Mouse (Mus musculus) MEL (cell line): ENCODE measurements around the gene Rufy3. TPM values are rescaled to one million over a fixed set of nuclear protein-coding genes. Genes with fewer than 3 reads are reported as not detected.
A peak's percentile ranks its signal among the peaks of the same experiment; 100 is the strongest.

Experiments used
- DNase-seq: peaks from one replicate; pipeline ENCODE4 v3.0.0; 2011; ENCODE audit warnings: low read depth, low spot score
- H3K27ac ChIP-seq: 2 replicates; pipeline ENCODE4 v1.5.1; 2012; ENCODE audit warnings: low read depth, mild to moderate bottlenecking, control low read depth, low read length, moderate library complexity; ENCODE audit not compliant: control insufficient read depth
- H3K27me3 ChIP-seq, 2 experiments: fragments of 150-350 bp in 1 of 2; sonication (generic) in 1 of 2; 2 replicates each; pipeline ENCODE4 v1.6.1; 2012; ENCODE audit warnings: low read length in 2 of 2, mild to moderate bottlenecking in 2 of 2, improper control_type of control experiment in 1 of 2, moderate library complexity in 1 of 2; ENCODE audit not compliant: insufficient read depth in 2 of 2, control insufficient read depth in 1 of 2
- H3K36me3 ChIP-seq, 2 experiments: 2 replicates each; pipeline ENCODE4 v1.6.1; 2012 to 2014; ENCODE audit warnings: low read length in 2 of 2, improper control_type of control experiment in 1 of 2, inconsistent platforms in 1 of 2, mild to moderate bottlenecking in 1 of 2; ENCODE audit not compliant: insufficient read depth in 2 of 2, control insufficient read depth in 1 of 2
- H3K4me1 ChIP-seq, 2 experiments: fragments of 150-350 bp in 1 of 2; sonication (generic) in 1 of 2; 2 replicates each; pipeline ENCODE4 v1.6.1; 2012; ENCODE audit warnings: low read length in 2 of 2, improper control_type of control experiment in 1 of 2, mild to moderate bottlenecking in 1 of 2; ENCODE audit not compliant: insufficient read depth in 2 of 2, control insufficient read depth in 1 of 2
- H3K4me3 ChIP-seq, 2 experiments: fragments of 150-350 bp in 1 of 2; sonication (generic) in 1 of 2; 2 replicates each; pipeline ENCODE4 v1.5.1; 2012; ENCODE audit warnings: low read depth in 2 of 2, low read length in 2 of 2, mild to moderate bottlenecking in 2 of 2, moderate library complexity in 2 of 2, control low read depth in 1 of 2, improper control_type of control experiment in 1 of 2; ENCODE audit not compliant: control insufficient read depth in 1 of 2, insufficient read depth in 1 of 2
- H3K79me2 ChIP-seq: 2 replicates; pipeline ENCODE4 v1.6.1; 2012; ENCODE audit warnings: mild to moderate bottlenecking, low read length, moderate library complexity; ENCODE audit not compliant: control insufficient read depth, poor library complexity, insufficient read depth
- H3K9ac ChIP-seq: 2 replicates; pipeline ENCODE4 v1.6.1; 2012; ENCODE audit warnings: low read depth, mild to moderate bottlenecking, control low read depth, low read length, moderate library complexity; ENCODE audit not compliant: control insufficient read depth, poor library complexity, severe bottlenecking
- H3K9me3 ChIP-seq: fragments of 150-350 bp; sonication (generic); replicated peaks from 2 replicates; pipeline ENCODE4 v1.6.1; 2012; ENCODE audit warnings: mild to moderate bottlenecking, low read length, improper control_type of control experiment, moderate library complexity; ENCODE audit not compliant: insufficient read depth
- BHLHE40 ChIP-seq: IDR thresholded peaks from 2 replicates; pipeline ENCODE4 v1.6.1; 2012; ENCODE audit warnings: low read depth, mild to moderate bottlenecking, inconsistent platforms, low read length, improper control_type of control experiment, borderline replicate concordance
- CHD2 ChIP-seq: IDR thresholded peaks from 2 replicates; pipeline ENCODE4 v1.6.1; 2011; ENCODE audit warnings: low read length, improper control_type of control experiment
- ELF1 ChIP-seq: IDR thresholded peaks from 2 replicates; pipeline ENCODE4 v1.6.1; 2014; ENCODE audit warnings: low read depth, mild to moderate bottlenecking, inconsistent platforms, low read length, improper control_type of control experiment, moderate library complexity
- EP300 ChIP-seq, 2 experiments: IDR thresholded peaks; 2 replicates each; pipeline ENCODE4 v1.6.1; 2011; ENCODE audit warnings: improper control_type of control experiment in 2 of 2, low read length in 2 of 2, low read depth in 1 of 2, mild to moderate bottlenecking in 1 of 2
- ETS1 ChIP-seq: IDR thresholded peaks from 2 replicates; pipeline ENCODE4 v1.6.1; 2012; ENCODE audit warnings: low read depth, mild to moderate bottlenecking, inconsistent platforms, low read length, improper control_type of control experiment, moderate library complexity
- GABPA ChIP-seq: IDR thresholded peaks from 2 replicates; pipeline ENCODE4 v1.6.1; 2012; ENCODE audit warnings: low read depth, mild to moderate bottlenecking, inconsistent platforms, low read length, improper control_type of control experiment, moderate library complexity
- GATA1 ChIP-seq: IDR thresholded peaks from 2 replicates; pipeline ENCODE4 v1.6.1; 2011; ENCODE audit warnings: low read depth, low read length, improper control_type of control experiment
- JUND ChIP-seq: IDR thresholded peaks from 2 replicates; pipeline ENCODE4 v1.6.1; 2011; ENCODE audit warnings: low read depth, mild to moderate bottlenecking, improper control_type of control experiment, low read length
- MAFK ChIP-seq: IDR thresholded peaks from 2 replicates; pipeline ENCODE4 v1.6.1; 2011; ENCODE audit warnings: low read depth, mild to moderate bottlenecking, low read length, improper control_type of control experiment, borderline replicate concordance
- MAX ChIP-seq: IDR thresholded peaks from 2 replicates; pipeline ENCODE4 v1.6.1; 2011; ENCODE audit warnings: low read length, improper control_type of control experiment
- MXI1 ChIP-seq: IDR thresholded peaks from 2 replicates; pipeline ENCODE4 v1.6.1; 2011; ENCODE audit warnings: mild to moderate bottlenecking, low read depth, low read length, improper control_type of control experiment
- MYB ChIP-seq: IDR thresholded peaks from 2 replicates; pipeline ENCODE4 v1.6.1; 2011; ENCODE audit warnings: mild to moderate bottlenecking, low read depth, low read length, improper control_type of control experiment
- MYC ChIP-seq: IDR thresholded peaks from 2 replicates; pipeline ENCODE4 v1.6.1; 2011; ENCODE audit warnings: low read depth, mild to moderate bottlenecking, low read length, improper control_type of control experiment, moderate library complexity
- NRF1 ChIP-seq: IDR thresholded peaks from 2 replicates; pipeline ENCODE4 v1.6.1; 2014; ENCODE audit warnings: low read depth, mild to moderate bottlenecking, inconsistent platforms, low read length, improper control_type of control experiment, moderate library complexity; ENCODE audit not compliant: poor library complexity, insufficient read depth, severe bottlenecking
- POLR2A ChIP-seq, 2 experiments: IDR thresholded peaks; 2 replicates each; pipeline ENCODE4 v1.6.1; 2011 to 2012; ENCODE audit warnings: low read length in 2 of 2, mild to moderate bottlenecking in 2 of 2, control low read depth in 1 of 2, improper control_type of control experiment in 1 of 2, low read depth in 1 of 2, moderate library complexity in 1 of 2; ENCODE audit not compliant: control insufficient read depth in 1 of 2, insufficient read depth in 1 of 2, poor library complexity in 1 of 2
- POLR2AphosphoS2 ChIP-seq: IDR thresholded peaks from 2 replicates; pipeline ENCODE4 v1.6.1; 2011; ENCODE audit warnings: low read length, improper control_type of control experiment
- RAD21 ChIP-seq: IDR thresholded peaks from 2 replicates; pipeline ENCODE4 v1.6.1; 2011; ENCODE audit warnings: mild to moderate bottlenecking, low read depth, low read length, improper control_type of control experiment
- RCOR1 ChIP-seq: IDR thresholded peaks from 2 replicates; pipeline ENCODE4 v1.6.1; 2012; ENCODE audit warnings: low read depth, mild to moderate bottlenecking, inconsistent platforms, low read length, improper control_type of control experiment
- SIN3A ChIP-seq: IDR thresholded peaks from 2 replicates; pipeline ENCODE4 v1.6.1; 2012; ENCODE audit warnings: low read length, improper control_type of control experiment, inconsistent platforms
- SMC3 ChIP-seq: IDR thresholded peaks from 2 replicates; pipeline ENCODE4 v1.6.1; 2011; ENCODE audit warnings: low read depth, low read length, improper control_type of control experiment
- TAL1 ChIP-seq: IDR thresholded peaks from 2 replicates; pipeline ENCODE4 v1.6.1; 2012; ENCODE audit warnings: mild to moderate bottlenecking, inconsistent platforms, low read length, moderate library complexity, mixed read lengths
- TBP ChIP-seq: IDR thresholded peaks from 2 replicates; pipeline ENCODE4 v1.8.0; 2011; ENCODE audit warnings: low read depth, low read length, improper control_type of control experiment
- TCF12 ChIP-seq: IDR thresholded peaks from 2 replicates; pipeline ENCODE4 v1.6.1; 2014; ENCODE audit warnings: low read depth, mild to moderate bottlenecking, inconsistent platforms, low read length, improper control_type of control experiment, moderate library complexity
- UBTF ChIP-seq: IDR thresholded peaks from 2 replicates; pipeline ENCODE4 v1.6.1; 2012; ENCODE audit warnings: low read depth, mild to moderate bottlenecking, inconsistent platforms, low read length, improper control_type of control experiment, moderate library complexity, borderline replicate concordance; ENCODE audit not compliant: insufficient read depth
- USF1 ChIP-seq: IDR thresholded peaks from 2 replicates; pipeline ENCODE4 v1.6.1; 2014; ENCODE audit warnings: low read depth, mild to moderate bottlenecking, inconsistent platforms, low read length, improper control_type of control experiment, moderate library complexity
- ZNF384 ChIP-seq: IDR thresholded peaks from 2 replicates; pipeline ENCODE4 v1.6.1; 2012; ENCODE audit warnings: low read depth, mild to moderate bottlenecking, inconsistent platforms, low read length, improper control_type of control experiment
- polyA plus RNA-seq, 2 experiments: library from polyadenylated mRNA; stranded (reverse) in 1 of 2; unstranded in 1 of 2; fragments of >175 nt in 1 of 2; fragments of >200 nt in 1 of 2; gene quantifications; 2 replicates each; pipeline versions ENCODE4 v1.2.1 to v1.2.4; 2012; ENCODE audit warnings: low replicate concordance in 2 of 2, low read depth in 1 of 2; ENCODE audit not compliant: insufficient read length in 2 of 2, insufficient read depth in 1 of 2, missing spikeins in 1 of 2
- total RNA-seq: library from RNA; depleted of rRNA; stranded (reverse); fragments of 300-350 nt; gene quantifications from 2 replicates; pipeline ENCODE4 v1.2.3, GENCODE M21; 2012

Rufy3 gene
- total and polyA plus RNA-seq, 3 experiments = 3.2 to 5.7 TPM; not detected in 1

GRCm38 (mm10) chr5:88649250-88650173 lies 84.7 kb downstream of the Rufy3 start:
- Histone ChIP-seq H3K27me3 (no peaks in the 10 kb centered on the region), H3K27ac (peak overlapping the region; percentile 3; the same call in 1 of the 2 replicates)
- peak; percentile 39; the same call in 1 of the 2 replicates for TF ChIP-seq TAL1
- TF ChIP-seq SIN3A = peak; percentile 51; the same call in 1 of the 2 replicates
- no peak for TF ChIP-seq ELF1
- no peak for TF ChIP-seq CHD2
- TF ChIP-seq POLR2A (IDR thresholded peaks at IDR 0.05; ENCODE audit: control insufficient read depth in 1 of 2, insufficient read depth in 1 of 2, low read depth in 1 of 2, low read length in 2 of 2, poor library complexity in 1 of 2) = no peak
- TF ChIP-seq RAD21 = no peak
- peak; percentile 12 for TF ChIP-seq GATA1
- no peak for TF ChIP-seq GABPA
- TF ChIP-seq TBP = no peak
- peak; percentile 75 for TF ChIP-seq MXI1
- peak; percentile 39; the same call in 1 of the 2 replicates for TF ChIP-seq BHLHE40
- TF ChIP-seq MYB = peak; percentile 45; the same call in 1 of the 2 replicates
- 0 out of 2 replicates have a peak, but pooled peaks have one; percentile 24 for TF ChIP-seq ETS1
- peak; percentile 65 for TF ChIP-seq TCF12
- TF ChIP-seq USF1 = no peak
- TF ChIP-seq EP300 (IDR thresholded peaks at IDR 0.05; ENCODE audit: low read depth in 1 of 2, low read length in 2 of 2) = peak in 1 of 2 experiments; percentile 65; a peak in 1 of 4 replicates
- peak; percentile 57; the same call in 1 of the 2 replicates for TF ChIP-seq MYC
- peak; percentile 78 for TF ChIP-seq MAX
- no peak for TF ChIP-seq NRF1
- TF ChIP-seq, all 39 proteins: peak for 11
- Histone ChIP-seq H3K9ac (no peak overlapping the region), H3K9me3 (no peaks in the 10 kb centered on the region), H3K4me1 (peaks cover 2 to 9% of the 10 kb centered on the region in 2 experiments; a peak in 3 of 4 replicates), H3K36me3 (peaks cover 1 to 12% of the 10 kb centered on the region in 2 experiments; a peak in 3 of 4 replicates), H3K79me2 (no peaks in the 10 kb centered on the region), H3K4me3 (no peak overlapping the region)
- DNase-seq = peak; percentile 56

GRCm38 (mm10) chr5:88652589-88652988 lies 87.7 kb downstream of the Rufy3 start:
- H3K27me3 ChIP-seq = no peaks in the 10 kb centered on the region
- H3K27ac ChIP-seq = no peak overlapping the region
- TF ChIP-seq SIN3A (no peak), JUND (no peak), GABPA (no peak), USF1 (no peak), MAFK (no peak), POLR2A (IDR thresholded peaks at IDR 0.05; ENCODE audit: control insufficient read depth in 1 of 2, insufficient read depth in 1 of 2, low read depth in 1 of 2, low read length in 2 of 2, poor library complexity in 1 of 2) (no peak), UBTF (no peak), MYC (no peak), ZNF384 (no peak), SMC3 (no peak), MYB (no peak), RAD21 (no peak), POLR2AphosphoS2 (no peak), RCOR1 (no peak)
- H3K9me3 ChIP-seq = no peaks in the 10 kb centered on the region
- H3K4me3 ChIP-seq = no peak overlapping the region
- H3K4me1 ChIP-seq = peaks cover 2 to 9% of the 10 kb centered on the region in 2 experiments; a peak in 3 of 4 replicates
- no peaks in the 10 kb centered on the region for H3K79me2 ChIP-seq
- no peak overlapping the region for H3K9ac ChIP-seq
- H3K36me3 ChIP-seq = peaks cover 1 to 12% of the 10 kb centered on the region in 2 experiments; a peak in 3 of 4 replicates
- DNase-seq = no peak
